ENCODE assay signal across 26 mouse cellular contexts in the genomic region with DNA sequence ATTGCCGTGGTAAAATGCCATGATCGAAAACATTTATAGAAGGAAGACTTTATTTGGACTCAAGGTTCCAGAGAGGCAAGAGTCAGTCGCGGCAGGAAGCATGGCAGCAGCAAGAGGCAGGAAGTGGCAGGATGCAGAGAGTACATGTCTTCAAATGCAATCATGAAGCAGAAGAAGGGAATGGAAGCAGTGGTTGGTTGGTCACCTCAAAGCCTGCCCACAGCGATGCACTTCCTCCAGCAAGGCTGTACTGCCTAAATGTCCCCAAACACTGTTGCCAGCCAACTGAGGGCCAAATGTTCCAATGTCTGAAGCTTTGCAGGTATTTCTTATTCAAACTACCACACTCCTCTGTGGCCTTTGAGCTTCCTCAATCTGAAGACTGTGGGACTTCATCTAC. TPM values are rescaled to one million over a fixed set of nuclear protein-coding genes. Genes with fewer than 3 reads are reported as not detected.
DNase-seq lines count a peak whose midpoint lies in the region; ATAC-seq and TF ChIP-seq lines count a peak whose summit lies in the region.
"Had no signal": no experiment of that assay in that cellular context is flagged by ENCODE, and none has a peak within 500 bp of the region (broad histone marks: within the 10 kb centered on the region; RNA-seq: fewer than 3 reads in every experiment).

No protein-coding gene starts in this region.

- no peak for TF ChIP-seq POLR2A in MEL (IDR thresholded peaks at IDR 0.05; ENCODE audit: control insufficient read depth in 1 of 2, insufficient read depth in 1 of 2, low read depth in 1 of 2, low read length in 2 of 2, poor library complexity in 1 of 2)

- H3K9me3 ChIP-seq in MEL (replicated peaks; ENCODE audit: insufficient read depth, low read length), result no peaks in the 10 kb centered on the region
- H3K9me3 ChIP-seq: forebrain, embryonic 10.5 days; forebrain, embryonic 13.5 days; hindbrain, embryonic 10.5 days; hindbrain, embryonic 13.5 days had no signal

- no peaks in the 10 kb centered on the region for H3K27me3 ChIP-seq in MEL (ENCODE audit: control insufficient read depth in 1 of 2, insufficient read depth in 2 of 2, low read length in 2 of 2)

- peak overlapping the region; percentile 95 for H3K27ac ChIP-seq in MEL (ENCODE audit: control insufficient read depth, low read depth, low read length)
- H3K27ac ChIP-seq: forebrain, embryonic 10.5 days; forebrain, embryonic 13.5 days; hindbrain, embryonic 10.5 days; hindbrain, embryonic 13.5 days had no signal

- peaks cover 24 to 79% of the 10 kb centered on the region in 2 experiments for H3K4me1 ChIP-seq in MEL (ENCODE audit: control insufficient read depth in 1 of 2, insufficient read depth in 2 of 2, low read length in 2 of 2)
- H3K4me1 ChIP-seq: forebrain, embryonic 13.5 days; hindbrain, embryonic 10.5 days; hindbrain, embryonic 13.5 days had no signal

- peak; percentile 31; the same call in 1 of the 2 replicates for ATAC-seq in megakaryocyte progenitor cell, adult 5-6 weeks (replicated peaks; ENCODE audit: poor library complexity)
- ATAC-seq: forebrain, embryonic 13.5 days; forebrain, embryonic 16.5 days; hindbrain, embryonic 16.5 days; inflammation-experienced regulatory T-cells, adult 6 months; intestine, embryonic 16.5 days had no signal

- H3K79me2 ChIP-seq in MEL (ENCODE audit: control insufficient read depth, insufficient read depth, low read length, poor library complexity), result peaks cover 25% of the 10 kb centered on the region

- TF ChIP-seq RAD21 in MEL (IDR thresholded peaks at IDR 0.05; ENCODE audit: low read depth, low read length), result no peak

- DNase-seq in MEL (ENCODE audit: low read depth, low spot score), result peak; percentile 81
- DNase-seq in induced T-regulatory cell, adult 2 months (ENCODE audit: low read depth), result peak; percentile 12
- DNase-seq in cerebellum, adult 8-10 months, result no peak
- DNase-seq in frontal cortex, adult 2 months (ENCODE audit: extremely low spot score in 1 of 2, low spot score in 1 of 2), result no peak
- no peak for DNase-seq in layer of hippocampus, postnatal 10 days (ENCODE audit: low spot score in 2 of 2)
- DNase-seq: adrenal gland, adult 8-10 months; adrenal gland, postnatal 25 days; cerebellum, adult 11-12 months; cerebellum, adult 9-11 months; cerebellum, postnatal 25 days; gastrocnemius, adult 2 months; gastrocnemius, postnatal 14 days; heart, adult 11 months had no signal

- H3K4me3 ChIP-seq in MEL (ENCODE audit: control insufficient read depth in 1 of 2, insufficient read depth in 1 of 2, low read depth in 2 of 2, low read length in 2 of 2), result peak overlapping the region; percentile 49 to 58
- H3K4me3 ChIP-seq: forebrain, embryonic 10.5 days; forebrain, embryonic 13.5 days; hindbrain, embryonic 10.5 days; hindbrain, embryonic 13.5 days had no signal

- no peak for TF ChIP-seq EP300 in MEL (IDR thresholded peaks at IDR 0.05; ENCODE audit: low read depth in 1 of 2, low read length in 2 of 2)

- H3K9ac ChIP-seq in MEL (ENCODE audit: control insufficient read depth, low read depth, low read length, poor library complexity, severe bottlenecking), result peak overlapping the region; percentile 59
- H3K9ac ChIP-seq: forebrain, embryonic 13.5 days; hindbrain, embryonic 13.5 days had no signal

- TF ChIP-seq CTCF in MEL (IDR thresholded peaks at IDR 0.05 in 2 of 3, conservative IDR thresholded peaks at IDR 0.05 in 1 of 3; ENCODE audit: control insufficient read depth in 1 of 3, insufficient read depth in 1 of 3, low read depth in 2 of 3, low read length in 3 of 3, poor library complexity in 1 of 3, severe bottlenecking in 1 of 3), result no peak

- peaks cover 0 to 48% of the 10 kb centered on the region in 2 experiments; a peak in 2 of 4 replicates for H3K36me3 ChIP-seq in MEL (ENCODE audit: control insufficient read depth in 1 of 2, insufficient read depth in 2 of 2, low read length in 2 of 2)
- H3K36me3 ChIP-seq: forebrain, embryonic 10.5 days; hindbrain, embryonic 10.5 days; hindbrain, embryonic 13.5 days had no signal

TF ChIP-seq in MEL, 35 proteins besides CTCF, POLR2A, EP300 and RAD21:
- no peak for TF ChIP-seq MXI1 (IDR thresholded peaks at IDR 0.05; ENCODE audit: low read depth, low read length)
- peak; percentile 39; the same call in 1 of the 2 replicates for TF ChIP-seq MAX (IDR thresholded peaks at IDR 0.05; ENCODE audit: low read length)
- TF ChIP-seq TBP (IDR thresholded peaks at IDR 0.05; ENCODE audit: low read depth, low read length), result 0 out of 2 replicates have a peak, but pooled peaks have one; percentile 81
- TF ChIP-seq CHD1 (IDR thresholded peaks at IDR 0.05; ENCODE audit: low read depth, low read length), result no peak
- no peak; the same call in 1 of the 2 replicates for TF ChIP-seq GATA1 (IDR thresholded peaks at IDR 0.05; ENCODE audit: low read depth, low read length)
- no peak for TF ChIP-seq MAFK (IDR thresholded peaks at IDR 0.05; ENCODE audit: borderline replicate concordance, low read depth, low read length)

RNA-seq across cellular contexts. Expression of gene Emx2, which starts 52.6 kb away (rescaled TPM):
- total RNA-seq in MEL (2012; rRNA removed), result 0.07 and 0.08 TPM in 2 replicates
- polyA plus RNA-seq in MEL (2012; ENCODE audit: insufficient read depth in 1 of 2, insufficient read length in 2 of 2, low read depth in 1 of 2, low replicate concordance in 2 of 2, missing spikeins in 1 of 2), result not detected
- not detected in 2 replicates for total RNA-seq in megakaryocyte progenitor cell, adult 5-6 weeks (2015)
- total RNA-seq in megakaryocyte progenitor cell, adult 5-6 weeks (2017), result not detected in 2 replicates
- 9.6 and 12.1 TPM in 2 replicates for polyA plus RNA-seq in frontal cortex, adult 2 months (2012; rRNA removed)
- total RNA-seq in layer of hippocampus, postnatal 10 days (2021), result 10 to 100 TPM; 18.6 to 24.2 TPM
- total RNA-seq: adrenal gland, postnatal 25 days; heart, adult 8-10 months; heart, postnatal 25 days had no signal
- polyA plus RNA-seq: heart, embryonic 14.5 days; heart, postnatal 0 days; hindbrain, embryonic 16.5 days; inflammation-experienced regulatory T-cells, adult 6 months; intestine, embryonic 16.5 days had no signal

Comparison
In these comparisons a context has a peak if more than half of its experiments do, and no peak if none do; other contexts are left out.
1. DNase-seq: peak in MEL (single experiment) and induced T-regulatory cell, adult 2 months (single experiment); none in cerebellum, adult 8-10 months (single experiment), frontal cortex, adult 2 months (0 of 2) and layer of hippocampus, postnatal 10 days (0 of 2).
2. RNA of gene Emx2, which starts 52.6 kb away (total RNA-seq): 18.6 to 24.2 TPM in layer of hippocampus, postnatal 10 days; 0.07 to 0.08 TPM in MEL and not detected in megakaryocyte progenitor cell, adult 5-6 weeks; every median in the first group is over 10 times any median in the second.